Mouse (Mus musculus) lung, postnatal 14 days (tissue): ENCODE results near the gene Nmnat1.
"Not testable (repeated sequence)": the region's sequence is repeated elsewhere in the genome, so short reads cannot be mapped to it uniquely, and the experiment has no call there.

Source experiments
- DNase-seq: peaks from one replicate; pipeline ENCODE4 v3.0.0; 2021

The Nmnat1 gene

DNA sequence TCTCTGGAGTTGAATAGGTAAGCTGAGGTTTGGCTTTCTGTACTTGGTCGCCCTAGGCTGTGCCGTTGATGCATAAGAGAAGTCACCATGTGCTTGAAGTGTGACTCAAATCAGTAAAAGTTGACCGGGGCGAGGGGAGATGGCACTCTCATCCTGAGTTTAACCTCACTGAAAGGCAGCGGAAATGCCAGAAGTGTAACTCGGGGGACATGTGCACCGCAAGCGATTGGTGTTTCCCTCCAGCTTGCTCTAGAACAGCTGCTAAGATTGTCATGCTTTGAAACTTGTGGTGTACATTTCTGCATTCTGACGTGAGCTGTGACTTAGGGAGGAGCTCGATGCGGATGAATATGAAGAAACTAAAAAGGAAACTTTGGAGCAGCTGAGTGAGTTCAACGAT, 2.7 kb upstream of the Nmnat1 start:
- DNase-seq: no peak

- DNase-seq: peak; percentile 16
Observed at GRCm38 (mm10) chr4:149485825-149486206, 814 bp upstream of the Nmnat1 start.

DNA sequence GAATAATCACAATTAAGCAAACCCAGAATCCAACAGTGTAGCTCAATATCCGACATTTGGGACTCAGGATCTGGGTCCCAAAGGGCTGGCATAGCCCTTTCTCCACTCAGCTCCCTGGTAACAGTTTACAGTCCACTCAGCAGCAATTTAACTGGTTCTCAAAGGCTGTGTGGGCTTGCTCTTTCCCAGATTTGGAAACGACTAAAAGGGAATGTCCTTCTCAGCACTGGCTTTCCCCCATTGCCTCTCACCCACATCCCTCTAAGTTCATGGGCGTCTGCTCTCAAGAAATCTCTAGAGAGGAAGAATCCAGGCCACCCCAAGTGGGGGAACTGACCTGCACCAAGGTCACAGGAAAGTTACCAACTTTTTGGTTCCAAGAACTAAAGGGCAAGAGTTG, 436 bp downstream of the Nmnat1 start:
- DNase-seq: no peak

DNA sequence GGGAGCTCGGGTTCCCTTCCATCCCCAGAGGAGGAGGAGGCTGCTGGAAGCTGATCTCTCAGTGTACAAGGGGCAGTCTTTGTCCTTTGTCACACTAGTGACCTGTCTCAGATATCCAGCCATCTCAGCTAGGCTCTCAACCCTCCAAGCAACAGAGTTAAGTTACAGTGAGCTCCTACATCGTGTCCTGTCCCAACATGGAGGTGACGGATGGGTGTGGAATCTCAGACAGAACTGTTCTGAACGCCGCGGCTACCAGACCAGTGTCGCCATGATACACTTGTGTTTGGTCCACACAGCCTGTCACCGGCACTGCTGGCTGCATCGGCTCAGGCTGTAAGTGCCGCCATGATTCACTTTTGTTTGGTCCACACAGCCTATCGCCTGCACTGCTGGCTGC, 7.9 kb downstream of the Nmnat1 start, which contains the start of gene Tmem274:
Gene Tmem274 (plus strand): TSS at position 301 of the 400 bp plus-strand sequence.
- no peak for DNase-seq

- no peak for DNase-seq
Observed at GRCm38 (mm10) chr4:149475096-149475495, 9.9 kb downstream of the Nmnat1 start.

DNA sequence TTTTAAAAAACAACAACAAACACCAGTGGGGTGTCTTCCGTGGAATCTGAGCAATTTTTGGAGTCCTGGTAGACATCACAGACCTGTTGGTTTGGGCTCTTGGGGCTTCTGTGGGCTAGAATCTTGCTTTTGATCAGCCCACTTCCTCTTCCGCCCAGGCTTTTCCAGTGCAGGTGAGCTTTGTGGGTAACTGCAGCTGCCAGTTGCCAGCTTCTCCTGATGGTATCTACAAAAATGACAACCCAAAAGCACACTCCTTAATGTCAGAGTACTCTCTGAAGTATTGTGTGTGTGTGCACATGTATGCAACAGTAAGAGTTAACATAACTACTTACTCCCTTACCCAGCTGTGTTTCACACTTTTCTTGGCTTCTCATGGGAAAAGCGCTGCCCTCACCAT, 15.4 kb downstream of the Nmnat1 start:
- DNase-seq: no peak

GRCm38 (mm10) chr4:149463435-149463950, 21.5 kb downstream of the Nmnat1 start:
- DNase-seq: no peak

DNA sequence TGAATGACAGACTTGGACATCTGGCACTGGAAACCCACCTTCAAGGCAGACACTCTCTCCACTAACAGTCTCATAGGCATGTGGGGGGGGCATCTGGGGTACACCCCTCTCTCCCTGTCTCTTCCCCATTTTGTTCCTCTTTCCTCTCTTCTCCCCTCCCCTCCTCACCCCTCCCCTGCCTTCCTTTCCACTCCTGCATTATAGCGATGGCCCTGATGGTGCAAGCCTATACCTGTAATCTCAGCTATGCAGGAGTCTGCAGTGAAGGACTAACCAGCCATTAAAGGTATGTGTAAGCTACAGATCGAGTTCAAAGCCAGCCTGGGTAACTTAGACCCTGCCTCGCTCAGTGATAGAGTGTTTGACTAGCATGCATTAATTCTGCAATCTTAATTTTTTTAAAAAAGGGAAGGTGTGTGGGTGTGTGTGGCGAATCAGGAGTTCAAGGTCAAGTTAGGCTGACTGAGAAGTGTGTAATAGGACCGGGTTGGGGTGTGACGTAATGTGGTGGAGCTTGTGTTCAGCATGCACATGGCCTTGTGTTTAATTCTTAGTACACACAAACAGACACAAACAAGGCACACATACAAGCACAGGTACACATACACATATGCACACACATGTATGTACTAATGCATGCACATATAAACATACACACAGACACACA, 22.6 kb downstream of the Nmnat1 start:
- no peak for DNase-seq

DNA sequence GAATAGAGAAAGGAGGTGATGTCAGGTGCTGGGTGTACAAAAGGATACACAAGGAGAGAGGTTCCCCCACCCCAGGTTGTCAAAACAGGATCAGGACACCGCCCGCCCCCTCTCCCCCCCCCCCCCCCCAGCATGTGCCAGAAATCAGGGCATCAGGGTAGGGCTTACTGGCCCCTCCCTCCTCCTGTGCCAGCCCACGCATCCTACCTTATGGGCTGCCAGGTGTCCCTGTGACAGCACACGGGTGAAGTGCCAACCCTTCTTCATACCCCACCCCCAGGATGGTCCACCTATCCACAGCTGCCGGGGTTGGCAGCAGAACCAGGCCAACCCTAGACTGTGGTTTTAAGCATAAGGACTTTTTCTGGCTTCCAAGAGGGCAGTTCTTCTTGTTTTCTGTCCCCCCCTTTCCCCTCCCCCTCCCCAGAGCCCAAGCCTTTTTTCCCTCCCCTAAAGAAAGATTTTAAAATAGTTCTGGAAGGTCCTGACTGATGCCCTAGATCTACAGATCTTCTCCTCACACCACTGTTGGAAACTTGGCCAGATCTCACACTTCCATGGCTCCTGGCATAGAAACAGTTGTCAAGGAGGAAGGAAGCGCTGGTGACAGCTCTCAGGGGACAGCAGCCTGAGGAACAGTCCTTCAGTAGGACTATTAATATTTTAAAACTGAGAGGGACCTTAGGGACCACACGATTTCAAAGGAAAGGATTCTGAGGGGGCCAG, 23.3 kb downstream of the Nmnat1 start:
- no peak for DNase-seq

- not testable (repeated sequence) for DNase-seq
Observed at GRCm38 (mm10) chr4:149460475-149460874, 24.5 kb downstream of the Nmnat1 start.

DNA sequence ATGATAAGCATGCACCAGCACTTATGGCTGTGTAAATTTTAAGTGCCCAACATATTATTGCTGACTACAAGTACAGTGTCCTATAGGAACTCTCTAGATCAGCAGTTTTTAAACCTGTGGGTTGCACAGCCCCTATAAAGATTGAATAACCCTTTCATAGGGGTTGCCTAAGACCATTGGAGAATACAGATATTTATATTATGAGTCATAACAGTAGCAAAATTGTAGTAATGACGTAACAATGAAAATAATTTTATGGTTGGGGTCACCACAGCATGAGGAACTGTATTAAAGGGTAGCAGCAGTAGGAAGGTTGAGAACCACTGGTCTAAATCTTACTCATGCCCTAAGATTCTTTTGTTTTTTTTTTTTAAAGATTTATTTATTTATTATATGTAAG, 25.6 kb downstream of the Nmnat1 start:
- DNase-seq: no peak

- no peak for DNase-seq
Observed at GRCm38 (mm10) chr4:149458526-149458925, 26.5 kb downstream of the Nmnat1 start.

DNA sequence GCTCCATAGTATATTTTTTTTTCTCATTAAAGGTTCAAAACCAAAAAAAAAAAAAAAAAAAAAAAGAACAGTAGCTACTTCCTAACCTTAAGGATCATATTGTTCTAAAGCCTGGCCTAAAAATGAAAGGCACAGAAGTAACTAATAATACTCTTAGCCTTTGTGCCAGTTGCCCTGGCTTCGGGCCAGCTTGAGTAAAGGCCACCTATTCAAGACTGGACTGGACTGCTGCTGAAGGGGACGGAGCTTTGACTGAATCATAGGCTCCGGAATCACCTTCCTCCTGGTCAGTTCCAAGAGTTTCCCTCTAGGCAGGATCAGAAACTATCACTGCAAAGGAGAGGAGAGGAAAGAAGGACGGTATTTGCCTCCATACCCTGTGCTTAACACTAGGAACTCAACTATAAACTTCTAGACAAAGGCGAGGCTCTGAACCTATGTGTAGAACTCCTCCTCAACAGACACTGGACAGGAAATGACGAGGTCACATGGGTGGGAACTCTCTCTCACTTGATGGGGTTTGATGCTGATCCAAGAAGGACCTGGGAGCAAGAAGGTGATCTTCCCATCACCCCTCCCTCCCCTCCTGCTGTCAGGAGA, 27.1 kb downstream of the Nmnat1 start:
- DNase-seq: peak; percentile 29

GRCm38 (mm10) chr4:149457163-149457562, 27.8 kb downstream of the Nmnat1 start:
- not testable (repeated sequence) for DNase-seq

DNA sequence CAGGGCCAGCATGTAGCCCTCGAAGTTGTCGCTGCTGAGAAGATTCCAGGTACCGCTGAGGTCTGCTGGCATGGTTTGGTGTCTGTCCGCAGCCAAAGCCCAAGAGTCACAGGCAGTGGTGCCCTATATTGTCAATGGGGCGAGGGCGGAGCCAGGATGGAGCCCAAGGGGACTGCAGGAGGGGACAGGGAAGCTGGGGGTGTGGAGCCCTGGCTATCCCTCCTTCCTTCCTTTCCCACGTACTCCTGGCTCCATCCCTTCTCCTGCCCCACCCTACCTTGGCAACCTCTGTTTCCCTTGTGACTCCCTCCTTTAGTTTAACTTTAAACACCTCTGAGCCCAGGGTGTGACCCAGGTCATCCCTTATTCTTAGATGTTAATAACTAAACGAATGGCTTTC, 30.1 kb downstream of the Nmnat1 start, which contains the start of gene Rbp7:
Gene Rbp7 (minus strand): TSS at position 100 of the 400 bp plus-strand sequence.
- no peak for DNase-seq

- DNase-seq: no peak
Observed at GRCm38 (mm10) chr4:149454263-149454662, 30.7 kb downstream of the Nmnat1 start.

DNA sequence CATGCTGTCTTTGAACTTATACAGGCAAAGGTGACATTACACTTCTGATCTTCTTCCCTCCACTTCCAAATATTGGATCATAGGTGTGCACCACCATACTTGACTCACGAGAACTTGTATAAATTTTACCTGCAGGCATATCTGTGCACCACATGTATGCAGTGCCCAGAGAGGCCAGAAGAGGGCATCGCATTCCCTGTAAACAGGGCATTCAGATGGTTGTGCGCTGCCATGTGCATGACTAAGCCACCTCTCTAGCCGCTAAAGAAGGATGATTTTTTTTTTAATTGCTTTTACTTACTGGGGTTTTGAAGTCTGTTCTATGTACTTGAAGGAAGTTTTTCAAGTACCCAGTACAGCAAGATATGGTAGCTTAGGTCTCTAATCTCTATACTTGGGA, 31.3 kb downstream of the Nmnat1 start:
- peak; percentile 44 for DNase-seq

DNA sequence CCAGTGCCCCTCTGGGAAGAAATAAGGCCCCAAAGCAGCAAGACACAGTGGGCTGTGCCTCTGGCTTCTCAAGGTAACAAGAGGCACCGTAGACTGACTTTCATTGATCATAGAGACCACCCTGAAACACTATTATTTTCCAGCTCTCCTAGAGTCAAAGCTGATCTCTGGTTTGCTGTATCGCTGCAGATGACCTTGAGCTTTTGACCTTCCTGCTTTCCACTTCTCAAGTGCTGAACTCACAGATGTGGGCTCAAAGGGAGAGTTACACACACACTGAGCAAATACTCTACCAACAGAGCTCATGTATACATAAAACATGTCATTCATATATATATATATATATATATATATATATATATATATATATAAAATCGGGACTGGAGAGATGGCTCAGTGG, 34.4 kb downstream of the Nmnat1 start:
- DNase-seq: no peak

- no peak for DNase-seq
Observed at GRCm38 (mm10) chr4:149446309-149446708, 38.7 kb downstream of the Nmnat1 start.

GRCm38 (mm10) chr4:149445868-149446267, 39.1 kb downstream of the Nmnat1 start:
- DNase-seq: peak; percentile 37

DNA sequence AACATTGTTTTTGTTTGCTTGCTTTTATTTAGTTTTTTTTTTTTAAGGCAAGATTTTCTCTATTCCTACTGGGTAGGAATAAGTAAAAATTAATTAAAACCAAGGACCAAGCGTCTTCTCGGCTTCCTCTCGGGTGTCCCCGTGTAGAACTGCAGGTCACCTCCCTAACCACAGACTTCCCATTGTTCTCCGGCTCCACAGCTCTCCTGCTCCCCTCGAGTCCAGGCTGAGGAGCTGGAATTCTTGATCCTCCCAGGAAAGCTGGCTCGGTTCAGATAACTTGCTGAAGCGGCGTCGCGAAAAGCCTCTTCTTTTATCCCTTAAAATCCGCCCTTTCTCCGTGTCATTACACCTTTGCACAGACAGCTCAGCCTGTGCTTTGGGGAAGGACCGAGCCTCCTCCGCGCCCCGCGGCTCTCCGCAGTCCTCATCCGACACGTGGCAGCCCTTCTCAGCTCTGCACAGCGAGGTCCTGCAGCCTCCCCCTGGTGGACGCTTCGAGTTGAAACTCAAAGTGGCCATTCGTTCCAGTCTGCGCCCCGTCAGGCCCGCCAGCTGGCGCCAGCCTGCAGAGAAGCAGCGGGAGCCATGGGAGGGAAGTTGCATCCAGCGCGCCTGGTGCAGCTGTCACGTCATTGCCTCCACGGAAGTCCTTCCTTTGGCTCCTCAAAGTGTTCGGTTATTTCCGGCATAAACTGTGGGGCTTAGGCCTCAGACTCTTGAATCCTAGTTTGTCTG, 39.9 kb downstream of the Nmnat1 start:
- DNase-seq: peak; percentile 92

DNA sequence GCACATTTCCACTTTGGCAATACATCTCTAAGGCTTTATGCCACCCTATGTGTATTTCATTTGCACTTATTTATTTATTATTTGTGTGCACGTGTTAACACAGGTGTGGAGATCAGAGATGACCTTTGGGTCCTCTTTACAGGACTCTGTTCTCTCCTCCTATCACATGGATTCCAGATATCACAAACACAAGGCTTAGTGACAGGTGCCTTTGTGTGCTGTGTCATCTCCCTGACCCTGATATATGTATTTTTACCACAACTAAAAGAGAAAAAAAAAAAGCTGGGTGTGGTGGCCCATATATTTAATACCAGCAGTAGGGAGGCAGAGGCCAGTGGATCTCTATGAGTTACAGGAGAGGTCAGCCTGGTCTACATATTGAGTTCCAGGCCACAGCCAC, 40.5 kb downstream of the Nmnat1 start:
- no peak for DNase-seq

DNA sequence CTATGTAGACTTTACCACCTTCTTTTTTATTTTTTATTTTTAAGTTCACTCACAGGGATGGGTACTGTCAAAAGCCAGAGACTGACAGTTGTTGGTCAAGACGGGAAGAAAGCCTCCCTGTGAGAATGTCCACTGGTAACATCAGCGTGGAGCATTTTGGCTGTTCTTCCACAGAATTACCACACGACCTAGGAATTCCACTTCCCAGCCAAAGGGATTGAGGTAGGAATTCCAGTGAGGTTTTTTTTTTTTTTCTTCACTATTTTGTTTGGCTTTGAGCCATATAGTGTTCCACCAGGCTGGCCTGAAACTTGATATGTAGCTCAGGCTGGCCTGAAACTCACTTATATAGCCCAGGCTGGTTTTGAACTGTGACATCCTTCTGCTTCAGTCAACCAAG, 42.6 kb downstream of the Nmnat1 start:
- no peak for DNase-seq
